Mouse (Mus musculus) embryonic facial prominence, embryonic 12.5 days (tissue): ENCODE data around the gene Ywhaq. TPM values are rescaled to one million over a fixed set of nuclear protein-coding genes. Genes with fewer than 3 reads are reported as not detected.

ENCODE experiments used
- ATAC-seq: fragments of 200-750 bp; cut with Nextera tagmentation; 2 replicates; pipeline ENCODE4 v1.8.0; 2017; ENCODE audit not compliant: insufficient number of reproducible peaks, insufficient read depth, low FRiP score, low TSS enrichment
- H3K27ac ChIP-seq: fragments of 300-500 bp; sonication (generic); 2 replicates; pipeline ENCODE4 v1.5.1; 2016; ENCODE audit warnings: mild to moderate bottlenecking
- H3K27me3 ChIP-seq: fragments of 300-500 bp; sonication (generic); 2 replicates; pipeline ENCODE4 v1.6.1; 2016; ENCODE audit warnings: mild to moderate bottlenecking, moderate library complexity
- H3K36me3 ChIP-seq: fragments of 300-500 bp; sonication (generic); 2 replicates; pipeline ENCODE4 v1.6.1; 2016; ENCODE audit warnings: mild to moderate bottlenecking
- H3K4me1 ChIP-seq: fragments of 300-500 bp; sonication (generic); 2 replicates; pipeline ENCODE4 v1.6.1; 2016
- H3K4me2 ChIP-seq: fragments of 300-500 bp; sonication (generic); replicated peaks from 2 replicates; pipeline ENCODE4 v1.6.1; 2016; ENCODE audit warnings: mild to moderate bottlenecking, moderate library complexity
- H3K4me3 ChIP-seq: fragments of 300-500 bp; sonication (generic); 2 replicates; pipeline ENCODE4 v1.5.1; 2016; ENCODE audit warnings: mild to moderate bottlenecking
- H3K9ac ChIP-seq: fragments of 300-500 bp; sonication (generic); 2 replicates; pipeline ENCODE4 v1.6.1; 2016; ENCODE audit warnings: mild to moderate bottlenecking, moderate library complexity
- H3K9me3 ChIP-seq: fragments of 300-500 bp; sonication (generic); 2 replicates; pipeline ENCODE4 v1.6.1; 2016; ENCODE audit warnings: mild to moderate bottlenecking, moderate library complexity
- WGBS: fragments of 180-500 bp; shearing (Covaris S2); methylation state at CpG from one replicate; pipeline ENCODE4 v1.1.7; 2016; 5-methylcytosine and 5-hydroxymethylcytosine counted together
- polyA plus RNA-seq: library from polyadenylated mRNA; unstranded; fragments of >200 nt; fragmentation: Nextera tagmentation; extraction: Ambion mirVana; gene quantifications from 2 replicates; pipeline ENCODE4 v1.2.1, GENCODE M21; 2016

Gene Ywhaq
- polyA plus RNA-seq, 1 experiment from 2014 or later = 900 TPM

GRCm38 (mm10) chr12:21431950-21432349, 14.5 kb upstream of the Ywhaq start:
- Histone ChIP-seq H3K4me3 (no peak overlapping the region), H3K36me3 (no peaks in the 10 kb centered on the region), H3K4me2 (no peak overlapping the region), H3K9ac (no peak overlapping the region), H3K9me3 (no peaks in the 10 kb centered on the region), H3K27ac (no peak overlapping the region), H3K27me3 (no peaks in the 10 kb centered on the region), H3K4me1 (no peaks in the 10 kb centered on the region; the same call in 1 of the 2 replicates)
- no peak for ATAC-seq
- WGBS = 62% methylated on average over 8 of the region's 8 CpGs

DNA sequence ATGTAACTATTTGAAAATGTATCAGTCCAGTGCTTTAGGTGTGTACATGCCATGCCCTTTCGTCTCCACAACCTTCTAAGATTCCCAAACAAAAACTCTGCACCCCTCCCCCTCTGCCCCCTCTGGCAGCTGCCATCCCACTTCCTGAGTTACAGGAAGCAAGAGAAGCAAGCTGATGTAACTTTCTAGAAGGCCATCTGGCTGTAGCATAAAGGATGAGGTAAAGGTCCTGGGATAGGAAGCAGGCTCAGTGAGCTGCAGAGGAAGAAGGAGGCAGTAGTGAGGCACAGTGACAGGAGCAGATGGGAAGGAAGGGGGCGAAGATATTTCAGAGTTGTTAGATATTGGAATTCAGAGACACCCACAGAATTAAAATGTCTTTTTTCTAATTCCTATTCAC, 13.6 kb upstream of the Ywhaq start:
- Histone ChIP-seq H3K9ac (no peak overlapping the region), H3K9me3 (no peaks in the 10 kb centered on the region), H3K4me3 (no peak overlapping the region), H3K4me1 (peaks cover 2% of the 10 kb centered on the region), H3K27me3 (no peaks in the 10 kb centered on the region), H3K4me2 (no peak overlapping the region), H3K36me3 (no peaks in the 10 kb centered on the region), H3K27ac (no peak overlapping the region)
- 43% methylated on average over 2 of the region's 2 CpGs for WGBS
- ATAC-seq = no peak

GRCm38 (mm10) chr12:21430140-21430539, 12.7 kb upstream of the Ywhaq start:
- H3K36me3 ChIP-seq = no peaks in the 10 kb centered on the region
- no peak overlapping the region for H3K27ac ChIP-seq
- H3K9me3 ChIP-seq = no peaks in the 10 kb centered on the region
- WGBS = 62% methylated on average over 4 of the region's 4 CpGs
- H3K4me1 ChIP-seq = peaks cover 6% of the 10 kb centered on the region
- no peak for ATAC-seq
- no peaks in the 10 kb centered on the region for H3K27me3 ChIP-seq
- no peak overlapping the region for H3K9ac ChIP-seq
- no peak overlapping the region for H3K4me3 ChIP-seq
- H3K4me2 ChIP-seq = no peak overlapping the region

- no peak overlapping the region for H3K27ac ChIP-seq
- H3K4me2 ChIP-seq = no peak overlapping the region
- no peaks in the 10 kb centered on the region for H3K27me3 ChIP-seq
- H3K36me3 ChIP-seq = no peaks in the 10 kb centered on the region
- no peak for ATAC-seq
- H3K9me3 ChIP-seq = no peaks in the 10 kb centered on the region
- H3K9ac ChIP-seq = no peak overlapping the region
- WGBS = 77% methylated on average over 1 of the region's 1 CpGs
- H3K4me3 ChIP-seq = no peak overlapping the region
- peaks cover 6% of the 10 kb centered on the region for H3K4me1 ChIP-seq
These were observed 11.6 kb upstream of the Ywhaq start for GRCm38 (mm10) chr12:21429021-21429420.

DNA sequence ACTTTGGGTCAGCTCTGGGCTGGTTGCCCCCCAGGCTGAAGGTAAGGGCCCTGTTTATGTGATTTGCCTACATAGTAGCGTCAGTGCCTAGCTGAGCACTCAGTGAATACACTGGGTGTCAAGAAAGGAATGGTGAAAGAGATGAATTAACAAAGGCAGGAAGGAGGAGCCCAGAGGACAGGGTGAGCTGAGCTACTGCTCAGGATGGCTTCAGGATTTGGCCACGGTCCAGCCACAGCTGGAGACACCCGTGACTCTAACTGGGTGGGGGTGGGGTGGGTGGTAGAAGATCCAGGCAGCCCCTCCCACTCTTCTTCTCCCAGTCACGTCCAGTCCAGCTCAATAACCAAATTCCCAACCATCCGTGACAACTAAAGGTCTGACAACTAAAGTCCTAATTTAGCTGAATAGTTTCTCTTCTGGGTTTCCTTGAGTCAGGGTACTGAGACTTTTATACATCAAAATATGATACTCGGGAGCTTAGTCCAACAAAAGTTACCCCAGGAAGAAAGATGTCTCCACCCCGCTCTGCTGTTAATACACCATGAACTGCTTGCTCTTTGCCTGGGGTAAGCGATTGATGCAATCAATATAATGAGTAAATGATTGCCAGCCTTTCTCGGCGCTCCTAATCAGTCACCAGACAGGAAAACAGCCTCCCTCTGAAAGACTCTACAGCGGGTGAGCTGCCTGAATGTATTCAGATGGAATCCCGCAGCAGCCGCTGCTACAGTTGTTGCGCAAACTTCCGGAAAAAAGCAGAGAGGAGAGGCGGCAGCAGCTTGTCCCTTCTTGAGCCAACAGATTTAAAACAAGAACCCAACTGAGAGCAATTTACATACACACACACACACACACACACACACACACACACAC, 8.9 kb upstream of the Ywhaq start:
- H3K4me3 ChIP-seq = peak overlapping the region; percentile 19
- peak overlapping the region; percentile 44 for H3K4me2 ChIP-seq
- H3K36me3 ChIP-seq = no peaks in the 10 kb centered on the region
- peak overlapping the region; percentile 71 for H3K27ac ChIP-seq
- no peaks in the 10 kb centered on the region for H3K9me3 ChIP-seq
- no peaks in the 10 kb centered on the region for H3K27me3 ChIP-seq
- peaks cover 6% of the 10 kb centered on the region for H3K4me1 ChIP-seq
- peak; percentile 77 for ATAC-seq
- no peak overlapping the region for H3K9ac ChIP-seq
- WGBS = 6% methylated on average over 16 of the region's 16 CpGs

- Histone ChIP-seq H3K4me3 (no peak overlapping the region), H3K4me2 (no peak overlapping the region), H3K36me3 (no peaks in the 10 kb centered on the region), H3K9ac (no peak overlapping the region), H3K4me1 (peaks cover 6% of the 10 kb centered on the region), H3K9me3 (no peaks in the 10 kb centered on the region), H3K27me3 (no peaks in the 10 kb centered on the region), H3K27ac (no peak overlapping the region)
- ATAC-seq = no peak
- 30% methylated on average over 7 of the region's 7 CpGs for WGBS
These were observed 7.2 kb upstream of the Ywhaq start for GRCm38 (mm10) chr12:21424683-21425082.

DNA sequence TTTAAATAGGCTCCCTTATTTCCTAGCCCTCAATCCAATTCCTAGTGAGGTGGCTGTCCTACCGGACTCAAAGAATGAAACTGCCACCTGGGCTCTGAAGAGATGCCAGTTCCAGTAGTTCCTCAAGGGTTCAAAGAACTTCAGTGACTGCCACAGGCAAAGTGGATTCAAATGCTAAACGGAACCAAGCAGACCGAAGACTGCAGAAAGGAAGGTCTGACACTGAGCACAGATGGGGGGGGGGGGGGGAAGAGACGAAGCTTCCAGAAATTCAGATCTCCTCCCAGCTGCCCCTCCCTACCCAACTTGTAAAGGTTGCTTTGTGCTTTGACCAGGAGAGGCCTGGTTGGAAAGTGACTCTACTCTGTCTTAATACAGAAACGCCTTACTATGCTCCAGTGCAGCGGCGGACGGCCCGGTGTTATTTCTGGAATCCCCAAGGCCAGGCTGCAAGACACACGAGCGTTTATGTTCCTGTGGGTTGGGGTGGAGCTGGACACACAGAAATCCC, 1.2 kb upstream of the Ywhaq start:
- WGBS = 30% methylated on average over 10 of the region's 11 CpGs
- Histone ChIP-seq H3K4me1 (peaks cover 14% of the 10 kb centered on the region; the same call in 1 of the 2 replicates), H3K27me3 (no peaks in the 10 kb centered on the region), H3K9me3 (no peaks in the 10 kb centered on the region), H3K4me3 (0 out of 2 replicates have a peak overlapping the region, but pooled peaks have one; percentile 83), H3K27ac (no peak overlapping the region), H3K36me3 (peaks cover 14% of the 10 kb centered on the region), H3K9ac (no peak overlapping the region), H3K4me2 (peak overlapping the region; percentile 57)
- no peak for ATAC-seq

- Histone ChIP-seq H3K27ac (peak overlapping the region; percentile 76), H3K4me2 (peak overlapping the region; percentile 57), H3K36me3 (peaks cover 20% of the 10 kb centered on the region), H3K9ac (peak overlapping the region; percentile 95), H3K9me3 (peaks cover 4% of the 10 kb centered on the region), H3K27me3 (no peaks in the 10 kb centered on the region), H3K4me1 (peaks cover 14% of the 10 kb centered on the region; the same call in 1 of the 2 replicates), H3K4me3 (peak overlapping the region; percentile 83)
- WGBS = 5% methylated on average over 10 of the region's 10 CpGs
- ATAC-seq = no peak
These were observed 646 bp upstream of the Ywhaq start for GRCm38 (mm10) chr12:21418083-21418482.

DNA sequence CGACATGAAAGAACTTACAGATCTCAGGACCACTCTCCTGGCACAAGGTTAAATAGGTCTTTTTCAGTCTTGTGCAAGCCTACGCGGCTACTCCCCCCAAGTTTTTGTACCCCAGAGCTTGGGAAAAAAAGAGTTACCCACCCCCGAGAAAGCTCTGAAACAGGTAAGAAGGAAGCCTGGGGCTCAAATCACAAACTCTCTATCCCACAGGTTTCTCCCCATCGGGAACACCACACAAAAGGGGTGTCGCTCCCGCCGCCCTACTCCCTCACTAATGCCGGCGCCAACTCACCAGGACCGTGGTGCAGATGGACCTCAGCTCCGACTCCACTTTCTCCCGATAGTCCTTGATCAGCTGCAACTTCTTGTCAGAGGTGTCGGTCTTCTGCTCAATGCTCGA, 931 bp downstream of the Ywhaq start:
- Histone ChIP-seq H3K9me3 (peaks cover 15% of the 10 kb centered on the region), H3K27ac (peak overlapping the region; percentile 57; the same call in 1 of the 2 replicates), H3K9ac (peak overlapping the region; percentile 78), H3K27me3 (no peaks in the 10 kb centered on the region), H3K4me1 (peaks cover 14% of the 10 kb centered on the region; the same call in 1 of the 2 replicates), H3K4me3 (peak overlapping the region; percentile 83), H3K36me3 (peaks cover 36% of the 10 kb centered on the region), H3K4me2 (peak overlapping the region; percentile 71)
- under 1% methylated on average over 14 of the region's 15 CpGs for WGBS
- ATAC-seq = no peak

DNA sequence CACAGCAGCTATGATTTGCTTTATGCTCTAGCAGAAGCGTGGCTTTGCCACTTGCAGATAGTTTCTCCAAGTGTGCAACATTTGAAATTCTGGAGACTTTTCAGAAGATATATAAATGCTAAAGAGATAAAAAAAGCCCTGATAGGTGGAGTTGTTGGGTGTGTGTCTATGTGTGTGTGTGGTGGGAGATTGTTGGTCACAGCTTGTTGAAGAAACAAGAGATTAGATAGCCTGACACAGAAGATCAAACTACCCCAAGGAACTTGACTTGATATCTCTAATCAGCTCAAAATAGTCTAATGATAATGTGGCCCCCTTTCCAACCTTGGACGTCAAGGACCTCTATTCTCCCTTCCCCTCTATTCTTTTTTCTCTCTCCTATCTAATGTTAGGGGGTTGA, 6.8 kb downstream of the Ywhaq start:
- ATAC-seq = no peak
- Histone ChIP-seq H3K27me3 (no peaks in the 10 kb centered on the region), H3K36me3 (peaks cover 79% of the 10 kb centered on the region), H3K4me2 (no peak overlapping the region), H3K27ac (no peak overlapping the region), H3K9me3 (peaks cover 25% of the 10 kb centered on the region), H3K4me1 (peaks cover 7% of the 10 kb centered on the region; the same call in 1 of the 2 replicates), H3K9ac (no peak overlapping the region), H3K4me3 (no peak overlapping the region)
- 93% methylated on average over 2 of the region's 2 CpGs for WGBS

GRCm38 (mm10) chr12:21409651-21410050, 7.8 kb downstream of the Ywhaq start:
- WGBS = 100% methylated on average over 3 of the region's 3 CpGs
- Histone ChIP-seq H3K27ac (no peak overlapping the region), H3K4me1 (no peaks in the 10 kb centered on the region), H3K9ac (no peak overlapping the region), H3K4me3 (no peak overlapping the region), H3K36me3 (peaks cover 78% of the 10 kb centered on the region), H3K9me3 (peaks cover 25% of the 10 kb centered on the region), H3K4me2 (no peak overlapping the region), H3K27me3 (no peaks in the 10 kb centered on the region)
- ATAC-seq = no peak

- H3K4me1 ChIP-seq = no peaks in the 10 kb centered on the region
- H3K9ac ChIP-seq = no peak overlapping the region
- peaks cover 25% of the 10 kb centered on the region for H3K9me3 ChIP-seq
- no peak overlapping the region for H3K4me2 ChIP-seq
- no peak overlapping the region for H3K27ac ChIP-seq
- ATAC-seq = no peak
- H3K36me3 ChIP-seq = peaks cover 74% of the 10 kb centered on the region
- 95% methylated on average over 2 of the region's 2 CpGs for WGBS
- H3K27me3 ChIP-seq = no peaks in the 10 kb centered on the region
- no peak overlapping the region for H3K4me3 ChIP-seq
These were observed 8.6 kb downstream of the Ywhaq start for GRCm38 (mm10) chr12:21408789-21409367.
